Mouse (Mus musculus) intestine, embryonic 16.5 days (tissue): ENCODE measurements around the gene A3galt2. TPM values are rescaled to one million over a fixed set of nuclear protein-coding genes. Genes with fewer than 3 reads are reported as not detected.

Source experiments
- ATAC-seq: fragments of 200-750 bp; cut with Nextera tagmentation; 2 replicates; pipeline ENCODE4 v1.8.0; 2017; ENCODE audit warnings: moderate TSS enrichment, moderate library complexity
- H3K27ac ChIP-seq: fragments of 300-500 bp; sonication (generic); 2 replicates; pipeline ENCODE4 v1.5.1; 2014; ENCODE audit warnings: mild to moderate bottlenecking, low read length
- H3K27me3 ChIP-seq: fragments of 300-500 bp; sonication (generic); replicated peaks from 2 replicates; pipeline ENCODE4 v1.6.1; 2014; ENCODE audit warnings: low read length, control low read depth, mixed read lengths; ENCODE audit not compliant: control insufficient read depth, insufficient read depth
- H3K36me3 ChIP-seq: fragments of 300-500 bp; sonication (generic); 2 replicates; pipeline ENCODE4 v1.6.1; 2014; ENCODE audit warnings: low read length, control low read depth; ENCODE audit not compliant: control insufficient read depth, insufficient read depth
- H3K4me1 ChIP-seq: fragments of 300-500 bp; sonication (generic); 2 replicates; pipeline ENCODE4 v1.6.1; 2014; ENCODE audit warnings: low read length, control low read depth, mixed read lengths; ENCODE audit not compliant: control insufficient read depth, insufficient read depth
- H3K4me2 ChIP-seq: fragments of 300-500 bp; sonication (generic); 2 replicates; pipeline ENCODE4 v1.6.1; 2014; ENCODE audit warnings: low read depth, low read length, control low read depth
- H3K4me3 ChIP-seq: fragments of 300-500 bp; sonication (generic); 2 replicates; pipeline ENCODE4 v1.5.1; 2014; ENCODE audit warnings: mild to moderate bottlenecking, low read length
- H3K9ac ChIP-seq: fragments of 300-500 bp; sonication (generic); 2 replicates; pipeline ENCODE4 v1.6.1; 2014; ENCODE audit warnings: low read depth, low read length
- H3K9me3 ChIP-seq: fragments of 300-500 bp; sonication (generic); 2 replicates; pipeline ENCODE4 v1.6.1; 2016; ENCODE audit warnings: low read length, control low read depth; ENCODE audit not compliant: control insufficient read depth
- WGBS: fragments of 180-500 bp; shearing (Covaris S2); extraction: QIAGEN DNeasy Blood & Tissue Kit; methylation state at CpG from one replicate; pipeline ENCODE4 v1.1.7; 2014; 5-methylcytosine and 5-hydroxymethylcytosine counted together
- polyA plus RNA-seq: library from polyadenylated mRNA; unstranded; fragments of >200 nt; fragmentation: Nextera tagmentation; extraction: Ambion mirVana; gene quantifications from 2 replicates; pipeline ENCODE4 v1.2.1, GENCODE M21; 2015

The A3galt2 gene
- polyA plus RNA-seq, 1 experiment from 2014 or later: 0.09 TPM

- H3K4me2 ChIP-seq: no peak overlapping the region
- H3K27ac ChIP-seq: no peak overlapping the region
- no peak overlapping the region for H3K4me3 ChIP-seq
- H3K4me1 ChIP-seq: peaks cover 26% of the 10 kb centered on the region
- no peaks in the 10 kb centered on the region for H3K27me3 ChIP-seq
- no peak overlapping the region for H3K9ac ChIP-seq
- 88% methylated on average over 6 of the region's 6 CpGs for WGBS
- H3K36me3 ChIP-seq: peaks cover 2% of the 10 kb centered on the region; the same call in 1 of the 2 replicates
- no peaks in the 10 kb centered on the region for H3K9me3 ChIP-seq
- ATAC-seq: no peak
Observed at GRCm38 (mm10) chr4:128712941-128713340, 42.2 kb upstream of the A3galt2 start.

GRCm38 (mm10) chr4:128715241-128716204, 39.6 kb upstream of the A3galt2 start:
- Histone ChIP-seq H3K36me3 (peaks cover 2% of the 10 kb centered on the region; the same call in 1 of the 2 replicates), H3K27me3 (no peaks in the 10 kb centered on the region), H3K27ac (peak overlapping the region; percentile 52), H3K4me1 (peaks cover 39% of the 10 kb centered on the region), H3K9me3 (no peaks in the 10 kb centered on the region), H3K9ac (peak overlapping the region; percentile 31; the same call in 1 of the 2 replicates), H3K4me3 (no peak overlapping the region), H3K4me2 (no peak overlapping the region; the same call in 1 of the 2 replicates)
- peak; percentile 60 for ATAC-seq
- 18% methylated on average over 14 of the region's 14 CpGs for WGBS

GRCm38 (mm10) chr4:128716279-128716678, 38.9 kb upstream of the A3galt2 start:
- Histone ChIP-seq H3K27ac (peak overlapping the region; percentile 52), H3K36me3 (peaks cover 2% of the 10 kb centered on the region; the same call in 1 of the 2 replicates), H3K9ac (0 out of 2 replicates have a peak overlapping the region, but pooled peaks have one; percentile 31), H3K4me1 (peaks cover 46% of the 10 kb centered on the region), H3K4me2 (no peak overlapping the region), H3K9me3 (no peaks in the 10 kb centered on the region), H3K27me3 (no peaks in the 10 kb centered on the region), H3K4me3 (no peak overlapping the region)
- WGBS: 21% methylated on average over 4 of the region's 4 CpGs
- no peak for ATAC-seq

- Histone ChIP-seq H3K27ac (no peak overlapping the region), H3K9me3 (no peaks in the 10 kb centered on the region), H3K4me2 (no peak overlapping the region), H3K4me3 (no peak overlapping the region), H3K9ac (no peak overlapping the region), H3K27me3 (no peaks in the 10 kb centered on the region), H3K36me3 (peaks cover 2% of the 10 kb centered on the region; the same call in 1 of the 2 replicates), H3K4me1 (peaks cover 43% of the 10 kb centered on the region)
- 50% methylated on average over 9 of the region's 9 CpGs for WGBS
- ATAC-seq: no peak
Observed at GRCm38 (mm10) chr4:128716731-128717130, 38.4 kb upstream of the A3galt2 start.

GRCm38 (mm10) chr4:128720110-128720509, 35.1 kb upstream of the A3galt2 start:
- 10% methylated on average over 5 of the region's 5 CpGs for WGBS
- no peak overlapping the region for H3K9ac ChIP-seq
- H3K4me1 ChIP-seq: peaks cover 35% of the 10 kb centered on the region
- no peak overlapping the region for H3K4me3 ChIP-seq
- peak; percentile 65 for ATAC-seq
- H3K36me3 ChIP-seq: no peaks in the 10 kb centered on the region
- no peaks in the 10 kb centered on the region for H3K9me3 ChIP-seq
- no peak overlapping the region for H3K4me2 ChIP-seq
- 0 out of 2 replicates have a peak overlapping the region, but pooled peaks have one; percentile 11 for H3K27ac ChIP-seq
- H3K27me3 ChIP-seq: no peaks in the 10 kb centered on the region

GRCm38 (mm10) chr4:128721061-128721648, 34.0 kb upstream of the A3galt2 start:
- no peak overlapping the region for H3K4me3 ChIP-seq
- H3K9ac ChIP-seq: no peak overlapping the region
- H3K27ac ChIP-seq: no peak overlapping the region
- no peaks in the 10 kb centered on the region for H3K36me3 ChIP-seq
- ATAC-seq: no peak
- no peaks in the 10 kb centered on the region for H3K9me3 ChIP-seq
- no peaks in the 10 kb centered on the region for H3K27me3 ChIP-seq
- H3K4me2 ChIP-seq: no peak overlapping the region
- H3K4me1 ChIP-seq: peaks cover 25% of the 10 kb centered on the region
- 64% methylated on average over 9 of the region's 9 CpGs for WGBS

DNA sequence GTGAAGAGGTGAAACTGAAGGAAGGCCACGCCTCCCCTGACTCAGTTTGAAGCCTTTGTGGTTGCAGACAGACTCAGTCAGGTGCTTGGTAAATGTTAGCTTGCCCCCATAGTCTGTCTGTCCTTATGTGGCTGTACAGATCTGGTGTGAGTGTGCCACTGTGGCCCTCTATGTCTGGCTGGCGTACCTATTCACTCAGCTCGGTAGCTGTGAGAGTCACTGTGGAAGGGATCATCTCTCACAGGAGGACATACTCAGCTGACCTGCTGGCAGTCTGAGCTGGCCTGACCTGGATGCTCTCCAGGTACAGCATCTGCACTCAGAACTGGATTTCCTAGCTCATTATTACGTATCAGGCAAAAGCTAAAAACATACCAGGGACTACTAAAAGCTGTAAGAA, 33.4 kb upstream of the A3galt2 start:
- Histone ChIP-seq H3K9ac (no peak overlapping the region), H3K27me3 (no peaks in the 10 kb centered on the region), H3K4me2 (no peak overlapping the region), H3K4me1 (peaks cover 20% of the 10 kb centered on the region), H3K4me3 (no peak overlapping the region), H3K9me3 (no peaks in the 10 kb centered on the region), H3K36me3 (no peaks in the 10 kb centered on the region), H3K27ac (no peak overlapping the region)
- no peak for ATAC-seq
- WGBS: 84% methylated on average over 4 of the region's 4 CpGs

DNA sequence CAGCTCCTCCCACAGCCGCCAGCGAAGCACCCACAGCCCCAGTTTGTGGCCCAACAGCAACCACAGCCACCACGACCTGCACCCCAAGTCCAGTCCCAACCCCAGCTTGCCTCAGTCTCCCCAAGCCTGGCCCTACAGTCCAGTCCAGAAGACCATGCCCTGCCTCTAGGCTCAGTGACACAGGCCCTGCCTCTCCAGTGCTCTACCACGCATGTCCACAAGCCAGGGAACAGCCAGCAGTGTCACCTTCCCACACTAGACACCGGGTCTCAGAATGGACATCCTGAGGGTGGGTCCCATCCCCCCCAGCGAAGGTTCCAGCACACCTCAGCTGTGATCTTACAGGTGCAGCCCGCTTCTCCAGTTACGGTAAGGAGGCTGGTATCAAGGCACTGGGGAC, 32.2 kb upstream of the A3galt2 start:
- 89% methylated on average over 8 of the region's 8 CpGs for WGBS
- Histone ChIP-seq H3K9ac (no peak overlapping the region), H3K27ac (no peak overlapping the region), H3K36me3 (no peaks in the 10 kb centered on the region), H3K4me1 (peaks cover 24% of the 10 kb centered on the region), H3K4me3 (no peak overlapping the region), H3K27me3 (no peaks in the 10 kb centered on the region), H3K4me2 (no peak overlapping the region), H3K9me3 (no peaks in the 10 kb centered on the region)
- ATAC-seq: no peak

GRCm38 (mm10) chr4:128723431-128723830, 31.7 kb upstream of the A3galt2 start:
- Histone ChIP-seq H3K4me2 (no peak overlapping the region), H3K27me3 (no peaks in the 10 kb centered on the region), H3K36me3 (no peaks in the 10 kb centered on the region), H3K27ac (no peak overlapping the region), H3K9ac (no peak overlapping the region), H3K4me3 (no peak overlapping the region), H3K9me3 (no peaks in the 10 kb centered on the region), H3K4me1 (peaks cover 26% of the 10 kb centered on the region)
- no peak for ATAC-seq
- 80% methylated on average over 13 of the region's 13 CpGs for WGBS
